Mouse (Mus musculus): Measurements from ENCODE around the gene Atxn7.

- TF ChIP-seq GATA1 (IDR thresholded peaks at IDR 0.05; ENCODE audit: borderline replicate concordance, low read length) = no peak
- no peak for TF ChIP-seq FLI1 (IDR thresholded peaks at IDR 0.05; ENCODE audit: low read length)
Observed at GRCm38 (mm10) chr14:13995206-13996097, 34.2 kb downstream of the Atxn7 start.
